Mouse (Mus musculus): Measurements from ENCODE around the gene Pcbp2.

DNA sequence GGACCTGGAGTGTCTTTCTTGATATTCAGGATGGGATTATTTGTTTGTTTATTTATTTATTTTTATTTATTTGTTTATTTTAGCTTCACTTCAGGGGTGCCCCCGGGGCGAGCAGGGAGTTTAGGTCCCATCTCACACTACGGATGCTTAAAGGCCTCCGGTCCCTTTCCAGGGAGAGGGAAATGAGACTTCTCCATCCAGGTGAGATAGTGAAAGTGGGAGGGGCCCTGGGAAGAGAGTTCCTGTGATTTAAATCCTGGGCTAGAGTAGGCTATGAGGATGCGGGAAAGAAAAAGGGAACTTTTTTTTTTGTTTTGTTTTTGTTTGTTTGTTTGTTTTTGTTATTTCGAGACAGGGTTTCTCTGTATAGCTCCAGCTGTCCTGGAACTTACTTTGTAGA, 11.0 kb upstream of the Pcbp2 start:
- TF ChIP-seq HCFC1 (IDR thresholded peaks at IDR 0.05; ENCODE audit: borderline replicate concordance, insufficient read depth, low read length): no peak
- no peak for TF ChIP-seq MAFK (IDR thresholded peaks at IDR 0.05; ENCODE audit: insufficient read depth, low read depth, low read length)
